Mouse (Mus musculus) cortical plate, adult 2 months (tissue): Measurements from ENCODE around the gene Btbd8.

Experiments
- CTCF ChIP-seq: fragments of 200-500 bp; IDR thresholded peaks from 2 replicates; pipeline ENCODE4 v1.5.1; 2011; ENCODE audit warnings: mild to moderate bottlenecking, control low read depth, low read length; ENCODE audit not compliant: insufficient read depth; ENCODE audit errors: extremely low read depth
- POLR2A ChIP-seq: fragments of 200-500 bp; IDR thresholded peaks from 2 replicates; pipeline ENCODE4 v1.6.1; 2011; ENCODE audit warnings: mild to moderate bottlenecking, low read length, control low read depth; ENCODE audit not compliant: insufficient read depth; ENCODE audit errors: extremely low read depth

GRCm38 (mm10) chr5:107410305-107410704 lies 27.5 kb upstream of the Btbd8 start:
- TF ChIP-seq CTCF (no peak), POLR2A (no peak)
